Mouse (Mus musculus) megakaryocyte-erythroid progenitor cell, adult 5-6 weeks (primary cell): ENCODE results near the gene Pot1a. TPM values are rescaled to one million over a fixed set of nuclear protein-coding genes. Genes with fewer than 3 reads are reported as not detected.

Experiments
- ATAC-seq: replicated peaks from 2 replicates; pipeline ENCODE4 v1.8.0; 2016; ENCODE audit warnings: mild to moderate bottlenecking, inconsistent platforms; ENCODE audit not compliant: severe bottlenecking, poor library complexity, low FRiP score, low TSS enrichment
- total RNA-seq, 2 experiments: library from RNA; stranded (forward) in 1 of 2; stranded (reverse) in 1 of 2; fragments of 200-1000, 215-1000 nt in 1 of 2; fragments of >200 nt in 1 of 2; fragmentation: Nextera tagmentation in 1 of 2; gene quantifications; 2 replicates each; pipeline ENCODE4 v1.2.3; 2014 to 2017

Pot1a gene
- total RNA-seq (2014; fragmentation: Nextera tagmentation) (44.0 and 55.4 TPM in 2 replicates), total RNA-seq (2017) (39.6 and 50.1 TPM in 2 replicates)

DNA sequence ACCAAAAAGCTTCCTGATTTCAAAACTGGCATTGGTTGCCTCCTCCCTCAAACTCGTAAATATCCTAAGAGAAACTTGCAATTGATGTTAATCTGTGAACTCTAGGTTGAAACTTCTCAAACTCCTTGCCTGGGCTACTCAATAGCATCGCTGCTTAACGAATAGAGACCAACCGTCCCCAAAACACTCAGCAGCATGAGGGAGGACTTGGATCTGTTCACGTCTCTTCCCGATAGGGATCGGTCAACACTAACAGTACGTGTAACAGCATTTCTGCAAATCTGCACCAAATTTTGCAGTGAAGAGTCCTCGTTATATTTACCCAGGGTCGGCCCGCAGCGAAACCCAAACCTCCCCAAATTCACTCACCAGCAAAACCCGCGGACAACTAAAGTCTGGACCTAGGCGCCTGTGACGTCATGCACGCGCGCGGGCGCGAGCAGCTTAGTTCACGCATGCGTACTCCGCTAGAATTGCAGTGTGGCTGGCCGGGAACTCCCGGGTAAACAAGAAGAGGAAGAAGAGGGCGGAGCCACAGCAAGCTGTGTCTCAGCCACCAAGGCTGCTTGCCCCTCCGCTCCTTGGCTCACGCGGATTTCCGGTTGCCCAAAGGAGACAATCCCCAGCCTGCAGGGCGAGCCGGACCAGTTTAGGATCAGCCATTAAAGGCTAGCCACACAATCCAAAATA, at the start of gene Pot1a:
TSS of gene Pot1a (minus strand) at position 441 of the 690 bp plus-strand sequence.
- peak; percentile 99 for ATAC-seq

DNA sequence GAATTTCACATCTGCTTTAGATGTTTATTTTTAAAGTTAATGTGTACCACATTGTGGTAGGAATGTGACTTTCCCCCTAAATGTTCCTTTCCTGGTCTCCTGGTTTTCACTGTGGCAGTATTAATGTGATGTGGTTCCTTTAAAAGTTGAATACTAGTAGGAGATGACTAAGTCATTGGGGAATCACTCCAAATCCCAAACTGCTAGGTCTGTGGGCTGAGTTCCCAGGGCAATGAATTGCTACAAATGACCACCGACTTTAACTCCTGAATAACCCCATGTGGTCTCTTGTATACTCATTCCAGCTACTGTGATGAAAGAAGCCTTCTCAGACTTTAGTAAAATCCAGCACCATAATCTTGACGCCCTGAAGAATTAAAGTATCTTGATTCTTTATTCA, 27.2 kb upstream of the Pot1a start:
- ATAC-seq = no peak

DNA sequence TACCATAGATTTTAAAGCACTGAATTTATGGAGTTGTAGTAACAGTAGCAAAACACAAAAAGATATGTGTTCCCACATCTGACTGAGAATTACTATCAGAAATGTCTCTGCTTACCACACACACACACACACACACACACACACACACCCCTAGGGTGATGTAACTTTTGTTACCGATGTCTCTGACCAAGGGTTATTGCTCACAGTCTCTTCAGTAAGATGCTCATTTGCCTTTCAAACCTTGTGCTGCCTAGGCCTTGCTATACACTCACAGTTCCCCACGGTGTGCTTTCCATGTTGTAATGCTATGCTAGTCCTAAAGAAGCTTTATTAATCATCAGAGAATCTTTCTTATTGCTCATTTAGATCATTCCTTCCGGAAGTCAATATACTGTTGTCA, 3.0 kb downstream of the Pot1a start:
- no peak for ATAC-seq

DNA sequence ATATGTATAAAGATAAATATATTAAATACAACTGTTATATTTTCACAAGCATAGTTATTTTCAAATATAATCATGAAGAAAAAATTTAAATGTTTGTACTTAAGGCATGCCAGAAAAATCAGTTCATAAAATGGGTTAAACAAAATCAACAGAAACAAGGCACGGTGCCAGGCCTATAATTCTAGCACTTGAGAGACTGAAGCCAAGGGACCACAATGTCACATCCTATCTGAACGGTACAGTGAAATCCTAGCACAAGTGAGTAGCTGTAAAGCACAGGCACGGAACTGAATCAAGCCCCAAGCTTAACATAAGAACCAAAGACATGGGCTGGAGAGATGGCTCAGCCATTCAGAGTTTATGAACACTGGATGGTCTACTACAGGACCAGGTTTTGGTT, 6.8 kb downstream of the Pot1a start:
- ATAC-seq = no peak

DNA sequence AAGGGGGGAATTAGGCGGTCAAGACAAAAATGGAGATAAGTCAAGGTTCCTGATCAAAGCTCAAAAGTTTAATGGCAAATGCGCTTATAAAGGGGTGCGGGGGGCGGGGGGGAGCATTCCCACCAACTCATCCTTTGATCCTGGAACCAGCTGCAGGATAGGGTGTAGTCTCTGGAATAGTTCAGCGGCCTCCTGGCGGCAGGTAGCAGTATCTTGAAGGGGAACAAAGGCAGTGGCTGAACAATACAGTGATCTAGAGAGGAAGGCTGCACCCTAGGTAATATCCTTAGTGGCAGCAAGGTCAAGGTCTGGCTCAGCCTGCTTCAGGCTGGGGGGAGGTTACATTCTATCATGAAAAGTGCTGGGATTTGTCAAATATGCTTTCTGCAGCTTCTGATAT, 7.8 kb downstream of the Pot1a start:
- no peak for ATAC-seq

DNA sequence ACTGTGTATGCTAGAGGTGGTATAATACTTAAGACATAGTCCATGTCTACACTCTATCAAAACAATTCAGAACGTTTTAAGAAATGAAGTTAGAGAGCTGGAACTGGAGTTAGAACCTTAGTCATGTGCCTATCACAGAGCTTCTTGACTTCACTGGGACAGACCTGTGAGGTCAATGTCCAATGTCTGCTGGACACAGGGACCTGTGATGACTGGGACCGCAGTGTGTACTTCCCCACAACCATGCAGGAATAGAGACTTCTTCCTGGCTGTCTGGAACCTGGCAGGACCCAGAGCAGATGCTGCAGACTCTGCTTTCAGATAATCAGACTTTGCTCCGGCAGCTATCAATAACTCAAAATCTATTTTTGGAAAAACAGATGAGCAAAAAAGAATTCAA, 40.8 kb downstream of the Pot1a start:
- no peak for ATAC-seq

DNA sequence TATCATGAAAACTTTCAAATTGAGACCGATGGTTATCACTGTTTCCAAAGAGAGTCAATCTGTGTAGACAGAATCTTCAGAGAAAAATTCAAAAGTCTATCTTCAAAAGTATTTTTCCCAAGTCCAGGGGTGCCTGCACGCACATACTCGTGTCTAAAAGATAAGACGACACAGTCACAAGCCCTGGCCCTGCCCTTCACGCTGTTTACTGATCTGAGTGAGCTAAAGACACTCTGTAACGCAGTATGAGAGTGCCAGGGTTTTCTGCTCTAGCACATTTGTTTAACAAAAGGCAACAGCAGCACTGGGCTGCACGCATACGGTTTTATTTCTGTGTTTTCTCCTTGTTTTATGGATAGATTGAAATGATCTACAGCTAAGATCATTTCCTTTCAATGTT, 41.5 kb downstream of the Pot1a start:
- no peak for ATAC-seq

DNA sequence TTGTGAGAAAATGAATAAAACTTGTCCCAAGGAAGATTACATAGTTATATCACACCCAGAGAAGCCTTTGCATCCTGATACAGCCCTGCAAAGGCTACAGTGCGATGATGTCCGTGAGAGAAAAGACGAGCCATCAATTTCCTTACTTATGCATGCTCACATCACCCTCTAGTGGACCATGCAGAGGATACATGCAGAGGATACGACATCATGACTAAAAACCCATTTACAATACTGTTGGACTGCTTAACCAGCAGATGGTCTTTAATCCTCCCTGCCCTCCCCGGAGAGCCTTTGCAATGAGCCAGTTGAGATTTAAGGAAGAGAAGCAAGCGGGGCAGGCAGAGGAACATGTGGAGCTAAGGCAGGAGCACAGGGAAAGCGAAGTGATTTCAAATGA, 42.0 kb downstream of the Pot1a start:
- peak; percentile 67; the same call in 1 of the 2 replicates for ATAC-seq

DNA sequence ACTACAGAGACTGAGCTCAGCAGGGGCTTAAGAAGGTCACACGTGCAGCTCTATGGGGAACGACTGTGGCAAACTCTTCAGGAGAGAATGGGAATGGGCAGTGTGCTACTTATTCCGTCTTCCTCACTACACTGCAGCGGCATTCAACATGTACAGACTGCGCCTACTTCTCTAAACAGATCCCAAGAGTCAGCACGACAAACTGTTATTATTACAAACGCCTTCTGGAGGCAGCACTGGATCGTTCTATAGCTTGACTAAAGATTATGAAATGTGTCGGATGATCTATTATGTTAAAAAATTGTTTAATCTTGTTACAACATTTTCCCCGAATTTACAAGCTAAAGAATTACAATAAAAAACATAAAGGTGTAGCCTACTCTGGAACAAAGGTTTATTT, 42.8 kb downstream of the Pot1a start:
- no peak for ATAC-seq

DNA sequence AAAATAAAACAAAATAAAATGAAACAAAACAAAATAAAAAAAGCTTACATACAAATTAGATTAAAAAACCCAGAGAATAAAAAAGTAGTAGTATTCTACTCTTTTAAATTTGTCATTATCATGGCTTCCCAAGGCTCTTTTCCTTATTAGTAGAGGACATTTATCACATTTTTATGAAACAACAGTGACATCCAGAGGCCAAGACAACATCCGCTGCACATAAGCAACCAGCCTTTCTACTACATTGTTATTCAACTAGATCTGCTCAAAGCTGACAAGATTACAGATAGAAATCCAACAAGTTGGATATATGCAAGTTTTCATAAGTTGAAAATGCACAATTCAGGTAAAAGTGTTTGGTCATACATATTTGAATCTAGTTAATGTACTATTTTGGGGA, 56.4 kb downstream of the Pot1a start:
- ATAC-seq = no peak

DNA sequence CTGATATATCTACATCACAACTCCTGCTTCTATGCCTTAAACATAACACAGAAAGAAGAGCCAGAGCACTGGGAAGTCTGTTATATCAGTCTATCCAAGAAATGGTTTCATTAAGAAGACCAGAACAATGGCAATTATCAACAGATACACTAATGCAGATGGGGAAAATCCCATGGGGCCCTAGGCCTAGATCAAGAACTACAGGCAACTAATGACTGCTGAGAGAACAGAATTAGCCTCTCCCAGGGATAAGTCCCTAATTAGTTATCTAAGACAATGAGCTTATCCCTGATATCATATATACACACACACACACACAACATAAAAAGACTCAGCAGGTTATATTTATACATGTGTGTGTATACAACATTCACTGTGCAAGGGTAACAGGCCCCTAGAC, 72.5 kb downstream of the Pot1a start:
- no peak for ATAC-seq

DNA sequence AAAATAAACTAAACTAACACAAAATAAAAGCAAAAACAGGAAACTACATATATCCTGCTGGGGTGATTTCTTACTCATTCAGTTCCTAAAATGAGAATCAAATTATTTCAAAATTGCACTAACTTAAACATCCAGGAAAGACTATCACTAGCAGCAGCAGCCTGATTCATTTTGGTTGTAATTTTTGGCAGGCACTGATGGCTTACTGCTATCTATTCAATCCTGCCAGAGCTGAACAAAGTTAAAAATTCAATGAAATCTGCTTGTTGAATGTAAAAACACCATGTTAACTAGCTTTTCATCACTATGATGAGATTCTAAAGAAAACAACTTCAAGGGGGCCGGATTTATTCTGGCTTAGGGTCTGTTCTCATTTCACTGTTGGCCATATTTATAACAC, 82.5 kb downstream of the Pot1a start:
- ATAC-seq = no peak

DNA sequence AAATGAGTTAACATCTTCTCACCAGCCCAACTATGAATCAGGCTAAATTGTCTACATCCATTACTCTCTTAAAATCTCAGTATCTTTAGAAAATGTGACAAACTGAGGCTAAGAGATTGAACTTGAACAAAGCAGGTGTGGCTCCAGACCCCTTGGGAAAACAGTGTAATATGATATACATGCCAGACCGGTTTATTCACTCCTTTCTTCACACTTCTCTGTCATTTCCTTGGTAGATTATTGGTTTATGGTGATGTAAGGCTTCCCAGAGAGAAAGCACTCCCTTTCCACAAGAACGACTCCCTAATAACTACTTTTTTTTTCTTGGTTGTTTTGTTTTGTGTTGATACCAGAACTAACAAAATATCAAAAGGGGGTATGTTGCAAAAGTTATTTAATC, 98.4 kb downstream of the Pot1a start:
- no peak for ATAC-seq

DNA sequence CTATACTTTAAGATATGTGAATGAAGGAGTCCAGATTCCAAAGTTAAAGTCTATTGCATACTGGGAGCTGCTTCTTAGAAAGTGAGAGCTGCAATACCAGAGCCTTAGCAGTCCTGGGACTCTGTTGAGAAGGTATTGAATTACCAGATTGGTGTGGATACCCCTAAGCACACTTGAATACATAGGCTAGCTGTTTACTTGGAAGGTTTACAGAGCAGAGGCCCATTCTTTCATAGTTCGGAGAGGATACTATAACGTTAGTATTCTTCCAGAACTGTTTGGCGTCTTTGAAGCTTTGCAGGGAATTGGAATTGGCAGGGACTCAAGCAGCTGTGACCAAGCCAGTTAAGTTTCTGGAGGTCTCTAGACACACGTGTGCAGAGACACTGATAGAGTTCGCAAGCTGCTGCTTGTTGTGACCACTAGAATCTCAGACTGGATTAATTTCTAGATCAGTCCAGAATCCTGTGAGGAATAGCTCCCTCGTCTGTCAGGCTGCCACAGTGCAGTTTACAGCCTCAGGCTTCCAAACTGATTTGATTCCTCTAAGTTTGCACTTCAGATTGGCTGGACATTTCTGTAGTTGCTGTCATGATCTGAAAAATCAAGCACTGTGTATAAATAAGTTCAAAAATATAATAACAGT, 99.7 kb downstream of the Pot1a start:
- no peak for ATAC-seq

DNA sequence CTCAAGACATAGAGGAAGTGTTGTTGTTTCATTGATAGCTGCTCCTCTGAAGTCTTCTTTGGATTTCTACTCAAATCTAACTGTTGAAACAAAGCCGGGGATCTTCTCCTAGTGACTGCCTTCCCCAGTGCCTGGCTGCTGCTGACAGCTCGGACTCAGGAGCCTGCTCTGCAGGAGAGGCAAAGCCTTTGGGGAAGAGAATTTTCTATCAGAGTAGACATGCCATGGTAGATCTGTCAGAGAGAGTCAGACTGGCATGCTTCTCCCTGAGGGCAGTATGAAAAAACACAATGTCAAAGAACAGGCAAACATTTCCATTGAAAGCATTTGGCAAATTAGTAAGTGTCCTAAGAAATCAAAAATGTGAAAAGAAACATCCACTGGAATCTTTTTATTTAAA, 109.1 kb downstream of the Pot1a start:
- ATAC-seq = no peak

Other genes with a start within 250 kb of the Pot1a start
- gene Gpr37, start 118.5 kb downstream of the Pot1a start, total RNA-seq (2014; fragmentation: Nextera tagmentation) = not detected in 2 replicates
- not detected in 2 replicates for gene Gpr37, start 118.5 kb downstream of the Pot1a start, total RNA-seq (2017)